In genomic region chr5:134725299-134725698, GRCm38 (mm10) we compare ENCODE assay signal across 28 mouse cellular contexts. TPM values are rescaled to one million over a fixed set of nuclear protein-coding genes. Genes with fewer than 3 reads are reported as not detected.
"Had no signal": no experiment of that assay in that cellular context is flagged by ENCODE, and none has a peak within 500 bp of the region (broad histone marks: within the 10 kb centered on the region; RNA-seq: fewer than 3 reads in every experiment).

No protein-coding gene starts in this region.

- DNase-seq: cerebellum, adult 9-11 months; cerebellum, postnatal 10 days; cerebellum, postnatal 14 days; cerebellum, postnatal 25 days; cerebellum, postnatal 36 days; embryo, embryonic 11 days; forebrain, postnatal 0 days; gastrocnemius, adult 2 months; gastrocnemius, postnatal 10 days; gastrocnemius, postnatal 25 days; gastrocnemius, postnatal 36 days; heart, adult 11 months; heart, adult 18-20 months; heart, adult 2 months had no signal

- H3K27me3 ChIP-seq: embryonic facial prominence, embryonic 12.5 days; embryonic facial prominence, embryonic 13.5 days; embryonic facial prominence, embryonic 15.5 days; forebrain, embryonic 12.5 days; forebrain, embryonic 13.5 days; forebrain, embryonic 15.5 days had no signal

- H3K36me3 ChIP-seq: embryonic facial prominence, embryonic 10.5 days; forebrain, embryonic 10.5 days; forebrain, embryonic 12.5 days; forebrain, embryonic 15.5 days; heart, embryonic 10.5 days had no signal

- H3K27ac ChIP-seq: embryonic facial prominence, embryonic 10.5 days; embryonic facial prominence, embryonic 12.5 days; embryonic facial prominence, embryonic 13.5 days; embryonic facial prominence, embryonic 15.5 days; forebrain, embryonic 10.5 days; forebrain, embryonic 12.5 days; forebrain, embryonic 13.5 days; forebrain, embryonic 15.5 days; gastrocnemius, adult 2 months; heart, adult 2 months; heart, embryonic 10.5 days had no signal

- H3K4me3 ChIP-seq: embryonic facial prominence, embryonic 10.5 days; embryonic facial prominence, embryonic 12.5 days; embryonic facial prominence, embryonic 13.5 days; embryonic facial prominence, embryonic 15.5 days; erythroblast, embryonic 14.5 days; forebrain, embryonic 10.5 days; forebrain, embryonic 12.5 days; forebrain, embryonic 13.5 days; forebrain, embryonic 15.5 days; gastrocnemius, adult 2 months; heart, adult 2 months; heart, embryonic 10.5 days had no signal

- H3K4me2 ChIP-seq: embryonic facial prominence, embryonic 12.5 days; embryonic facial prominence, embryonic 13.5 days; embryonic facial prominence, embryonic 15.5 days; forebrain, embryonic 12.5 days; forebrain, embryonic 13.5 days; forebrain, embryonic 15.5 days had no signal

- ATAC-seq: forebrain, embryonic 13.5 days; forebrain, embryonic 14.5 days; forebrain, embryonic 15.5 days; forebrain, embryonic 16.5 days; forebrain, postnatal 0 days had no signal

- H3K4me1 ChIP-seq: forebrain, embryonic 12.5 days; forebrain, embryonic 13.5 days; forebrain, embryonic 15.5 days; heart, embryonic 10.5 days had no signal

- H3K9me3 ChIP-seq: embryonic facial prominence, embryonic 10.5 days; embryonic facial prominence, embryonic 12.5 days; embryonic facial prominence, embryonic 13.5 days; embryonic facial prominence, embryonic 15.5 days; forebrain, embryonic 10.5 days; forebrain, embryonic 12.5 days; forebrain, embryonic 13.5 days; forebrain, embryonic 15.5 days; heart, embryonic 10.5 days had no signal

- H3K9ac ChIP-seq: embryonic facial prominence, embryonic 12.5 days; embryonic facial prominence, embryonic 13.5 days; embryonic facial prominence, embryonic 15.5 days; forebrain, embryonic 12.5 days; forebrain, embryonic 13.5 days; forebrain, embryonic 15.5 days; forebrain, postnatal 0 days had no signal

RNA-seq across cellular contexts. Expression of gene Eln, which starts 21.8 kb away (rescaled TPM):
- total RNA-seq: common myeloid progenitor, adult 5-6 weeks; granulocyte monocyte progenitor cell, adult 5-6 weeks had no signal
- polyA plus RNA-seq: erythroblast, embryonic 14.5 days had no signal
